Mouse (Mus musculus): ENCODE measurements at regions not wholly inside any gene's neighbourhood (a gene's known extent, or its start where the extent isn't known, plus 50 kb on each side); places are given as distances from the start of the nearest gene placed in this dataset.
"Not testable (repeated sequence)": the region's sequence is repeated elsewhere in the genome, so short reads cannot be mapped to it uniquely, and the experiment has no call there.

DNA sequence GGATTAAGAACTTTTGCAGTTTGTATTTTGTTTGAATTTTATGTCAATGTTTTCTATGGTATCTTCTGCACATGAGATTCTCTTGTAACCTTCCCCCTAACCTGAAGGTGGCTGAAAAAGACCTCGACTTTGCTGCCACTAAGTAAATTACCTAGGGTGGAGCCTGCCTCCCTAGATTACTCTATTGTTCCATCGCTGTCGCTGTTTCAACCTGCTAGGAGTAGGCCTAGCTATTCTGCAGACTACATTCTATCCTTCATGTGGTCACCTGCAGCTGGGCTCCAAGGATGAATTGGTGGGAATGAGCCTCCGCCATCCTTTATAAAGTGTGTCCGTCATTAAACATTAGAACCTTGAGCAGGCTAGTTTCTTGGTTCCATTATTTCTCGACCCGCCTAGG lies 422.8 kb downstream of the Snca start:
- no peak overlapping the region for H3K9ac ChIP-seq (replicated peaks)
- no peak overlapping the region for H3K27ac ChIP-seq (ENCODE audit: low read depth)
- H3K4me3 ChIP-seq (ENCODE audit: low read depth, low read length): no peak overlapping the region
- ATAC-seq (no peak), DNase-seq (no peak)
- H3K4me1 ChIP-seq (ENCODE audit: insufficient read depth): no peaks in the 10 kb centered on the region
- no peak overlapping the region for H3K4me2 ChIP-seq (ENCODE audit: low read depth, low read length)
- TF ChIP-seq EP300 (IDR thresholded peaks at IDR 0.05; ENCODE audit: low read depth): no peak
- TF ChIP-seq CTCF (IDR thresholded peaks at IDR 0.05; ENCODE audit: low read depth): no peak
- H3K9me3 ChIP-seq (ENCODE audit: low read length): no peaks in the 10 kb centered on the region
- H3K27me3 ChIP-seq (ENCODE audit: insufficient read depth, low read length): no peaks in the 10 kb centered on the region
- 72% methylated on average over 7 of the region's 7 CpGs for WGBS (ENCODE audit: insufficient replicate concordance)
- H3K36me3 ChIP-seq (replicated peaks; ENCODE audit: insufficient read depth, low read length): no peaks in the 10 kb centered on the region

DNA sequence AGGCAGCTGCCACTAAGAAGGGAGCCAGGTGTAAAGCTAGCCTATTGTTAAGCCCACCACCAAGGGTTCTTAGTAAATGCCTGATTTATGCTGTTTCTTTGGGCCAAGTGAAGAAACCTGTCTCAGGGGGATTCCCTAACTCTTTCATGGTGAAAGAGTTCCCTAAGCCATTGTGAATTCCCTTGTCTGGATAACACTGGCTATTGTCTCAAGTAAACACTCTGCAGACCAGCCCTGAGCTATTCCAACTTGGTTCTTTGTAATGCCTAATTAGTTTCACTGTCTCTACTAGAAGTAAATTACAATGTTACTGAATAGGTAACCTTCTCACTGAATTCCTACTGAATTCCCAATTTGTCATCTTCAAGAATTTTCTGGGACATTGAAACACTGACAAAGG lies 465.7 kb downstream of the Snca start:
- H3K4me2 ChIP-seq (ENCODE audit: low read depth, low read length); H3K4me3 ChIP-seq (ENCODE audit: low read depth, low read length); H3K27ac ChIP-seq (ENCODE audit: low read depth); H3K9ac ChIP-seq (replicated peaks); H3K27me3 ChIP-seq (ENCODE audit: insufficient read depth, low read length); H3K4me1 ChIP-seq (ENCODE audit: insufficient read depth); H3K9me3 ChIP-seq (ENCODE audit: low read length); ATAC-seq; DNase-seq; H3K36me3 ChIP-seq (replicated peaks; ENCODE audit: insufficient read depth, low read length): not testable (repeated sequence)

DNA sequence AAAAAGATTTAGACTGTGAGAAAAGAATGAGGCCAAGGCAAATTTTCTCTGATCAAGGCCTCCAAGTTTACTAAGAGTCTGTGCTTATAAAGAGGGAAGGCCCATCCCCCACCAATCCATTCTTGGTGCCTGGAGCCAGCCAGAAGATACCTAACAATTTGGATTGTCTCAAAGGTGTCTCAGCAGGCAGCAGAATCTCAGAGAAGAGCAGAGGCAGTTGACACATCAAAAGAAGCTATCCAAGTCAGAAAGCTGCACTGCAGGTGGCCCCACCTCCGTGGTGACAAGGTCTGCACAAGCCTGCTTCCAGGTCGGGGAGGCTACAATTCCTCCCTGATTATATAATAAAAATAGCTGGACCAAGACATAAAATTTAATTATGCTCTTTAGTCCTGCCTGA lies 484.2 kb downstream of the Snca start:
- no peaks in the 10 kb centered on the region for H3K9me3 ChIP-seq (ENCODE audit: low read length)
- ATAC-seq (no peak), DNase-seq (no peak)
- no peaks in the 10 kb centered on the region for H3K4me1 ChIP-seq (ENCODE audit: insufficient read depth)
- no peak overlapping the region for H3K9ac ChIP-seq (replicated peaks)
- H3K27me3 ChIP-seq (ENCODE audit: insufficient read depth, low read length): no peaks in the 10 kb centered on the region
- no peaks in the 10 kb centered on the region for H3K36me3 ChIP-seq (replicated peaks; ENCODE audit: insufficient read depth, low read length)
- no peak overlapping the region for H3K4me2 ChIP-seq (ENCODE audit: low read depth, low read length)
- H3K27ac ChIP-seq (ENCODE audit: low read depth): no peak overlapping the region
- TF ChIP-seq CTCF (IDR thresholded peaks at IDR 0.05; ENCODE audit: low read depth) (no peak), EP300 (IDR thresholded peaks at IDR 0.05; ENCODE audit: low read depth) (no peak)
- WGBS (ENCODE audit: insufficient replicate concordance): 32% methylated on average over 2 of the region's 2 CpGs
- H3K4me3 ChIP-seq (ENCODE audit: low read depth, low read length): no peak overlapping the region

All from liver, postnatal 0 days (tissue).